Mouse (Mus musculus) neural tube, embryonic 12.5 days (tissue): ENCODE measurements around the gene Rbm33. TPM values are rescaled to one million over a fixed set of nuclear protein-coding genes. Genes with fewer than 3 reads are reported as not detected.

Experiments used
- ATAC-seq: fragments of 200-750 bp; cut with Nextera tagmentation; 2 replicates; pipeline ENCODE4 v1.8.0; 2017; ENCODE audit warnings: low read depth, mild to moderate bottlenecking, moderate TSS enrichment, moderate library complexity; ENCODE audit not compliant: low FRiP score
- H3K27ac ChIP-seq: fragments of 300-500 bp; sonication (generic); 2 replicates; pipeline ENCODE4 v1.5.1; 2016
- H3K27me3 ChIP-seq: fragments of 300-500 bp; sonication (generic); replicated peaks from 2 replicates; pipeline ENCODE4 v1.6.1; 2016; ENCODE audit warnings: mild to moderate bottlenecking
- H3K36me3 ChIP-seq: fragments of 300-500 bp; sonication (generic); 2 replicates; pipeline ENCODE4 v1.6.1; 2016; ENCODE audit warnings: mild to moderate bottlenecking
- H3K4me1 ChIP-seq: fragments of 300-500 bp; sonication (generic); 2 replicates; pipeline ENCODE4 v1.6.1; 2016
- H3K4me2 ChIP-seq: fragments of 300-500 bp; sonication (generic); replicated peaks from 2 replicates; pipeline ENCODE4 v1.6.1; 2016; ENCODE audit warnings: mild to moderate bottlenecking
- H3K4me3 ChIP-seq: fragments of 300-500 bp; sonication (generic); 2 replicates; pipeline ENCODE4 v1.5.1; 2016
- H3K9ac ChIP-seq: fragments of 300-500 bp; sonication (generic); 2 replicates; pipeline ENCODE4 v1.6.1; 2016; ENCODE audit warnings: mild to moderate bottlenecking
- H3K9me3 ChIP-seq: fragments of 300-500 bp; sonication (generic); 2 replicates; pipeline ENCODE4 v1.6.1; 2016; ENCODE audit warnings: mild to moderate bottlenecking
- WGBS: fragments of 180-500 bp; shearing (Covaris S2); methylation state at CpG from one replicate; pipeline ENCODE4 v1.1.7; 2016; 5-methylcytosine and 5-hydroxymethylcytosine counted together
- polyA plus RNA-seq: library from polyadenylated mRNA; unstranded; fragments of >200 nt; fragmentation: Nextera tagmentation; extraction: Ambion mirVana; gene quantifications from 2 replicates; pipeline ENCODE4 v1.2.1, GENCODE M21; 2016

The Rbm33 gene
- polyA plus RNA-seq, 1 experiment from 2014 or later: 22.5 TPM

DNA sequence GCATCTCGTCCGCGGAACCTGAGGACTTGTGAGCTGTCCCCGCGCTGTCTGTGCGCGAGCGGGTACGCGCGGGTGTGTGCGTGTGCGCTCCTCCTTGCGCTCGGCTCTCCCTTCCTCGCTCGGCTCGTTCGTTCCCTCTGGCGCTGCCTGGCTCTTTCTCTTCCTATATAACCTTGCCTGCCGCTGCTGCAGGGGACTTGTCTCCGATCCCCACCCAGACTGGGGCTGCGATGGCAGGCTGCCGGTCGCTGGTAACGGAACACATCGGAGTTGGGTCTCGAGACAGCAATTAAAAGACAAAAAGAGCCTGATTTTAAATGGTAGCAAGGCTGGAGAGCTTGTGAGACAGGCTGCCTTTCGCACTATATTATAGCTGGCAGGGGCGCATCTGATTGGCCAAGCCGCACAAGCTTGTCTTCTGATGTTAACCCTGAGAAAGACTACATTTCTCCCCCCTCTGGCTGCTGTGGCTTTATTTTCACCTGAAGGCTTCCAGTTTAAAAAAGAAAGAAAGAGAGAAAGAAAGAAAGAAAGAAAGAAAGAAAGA is 149.9 kb downstream of the Rbm33 start, which contains the start of gene Shh:
TSS of gene Shh (minus strand) at position 497 of the 547 bp plus-strand sequence.
- H3K9ac ChIP-seq: peak within 1 kb of the TSS; percentile 38; the same call in 1 of the 2 replicates
- ATAC-seq: peak; percentile 35; the same call in 1 of the 2 replicates
- H3K4me1 ChIP-seq: peaks cover 30% of the 10 kb centered on the region; the same call in 1 of the 2 replicates
- H3K9me3 ChIP-seq: no peaks in the 10 kb centered on the region
- H3K4me3 ChIP-seq: peak within 1 kb of the TSS; percentile 48
- 1% methylated on average over 31 of the region's 31 CpGs for WGBS
- peak within 1 kb of the TSS; percentile 85 for H3K4me2 ChIP-seq
- no peak within 1 kb of the TSS for H3K27ac ChIP-seq
- no peaks in the 10 kb centered on the region for H3K36me3 ChIP-seq
- peaks cover 81% of the 10 kb centered on the region for H3K27me3 ChIP-seq

Other genes starting within 250 kb of the Rbm33 start
- gene Insig1, start 245.8 kb upstream of the Rbm33 start, polyA plus RNA-seq: 87.3 and 89.3 TPM in 2 replicates
- gene En2, start 151.4 kb upstream of the Rbm33 start, polyA plus RNA-seq: 0.05 TPM in 1 of 2 replicates, not detected in the other
- gene Cnpy1, start 71.3 kb upstream of the Rbm33 start, polyA plus RNA-seq: 8.0 and 8.7 TPM in 2 replicates
- 3.0 and 3.6 TPM in 2 replicates for gene Shh, start 150.1 kb downstream of the Rbm33 start, polyA plus RNA-seq